Mouse (Mus musculus) limb, embryonic 11.5 days (tissue): ENCODE measurements around the gene Tmem185b. TPM values are rescaled to one million over a fixed set of nuclear protein-coding genes. Genes with fewer than 3 reads are reported as not detected.

Source experiments
- ATAC-seq: fragments of 200-750 bp; cut with Nextera tagmentation; 2 replicates; pipeline ENCODE4 v1.8.0; 2017; ENCODE audit warnings: low read depth; ENCODE audit not compliant: insufficient number of reproducible peaks, low FRiP score, low TSS enrichment
- DNase-seq: peaks from one replicate; pipeline ENCODE4 v3.0.0-alpha.2; 2015; ENCODE audit warnings: low spot score
- H3K27ac ChIP-seq: fragments of 300-500 bp; sonication (generic); replicated peaks from 2 replicates; pipeline ENCODE4 v1.5.1; 2014; ENCODE audit warnings: low read depth, mild to moderate bottlenecking, low read length
- H3K27me3 ChIP-seq: fragments of 300-500 bp; sonication (generic); 2 replicates; pipeline ENCODE4 v1.6.1; 2014; ENCODE audit warnings: mild to moderate bottlenecking, low read length, mixed read lengths; ENCODE audit not compliant: control insufficient read depth, insufficient read depth
- H3K36me3 ChIP-seq: fragments of 300-500 bp; sonication (generic); 2 replicates; pipeline ENCODE4 v1.6.1; 2014; ENCODE audit warnings: mild to moderate bottlenecking, low read length, moderate library complexity, mixed read lengths; ENCODE audit not compliant: control insufficient read depth, insufficient read depth
- H3K4me1 ChIP-seq: fragments of 300-500 bp; sonication (generic); 2 replicates; pipeline ENCODE4 v1.6.1; 2014; ENCODE audit warnings: low read length, mixed read lengths; ENCODE audit not compliant: control insufficient read depth, insufficient read depth
- H3K4me2 ChIP-seq: fragments of 300-500 bp; sonication (generic); 2 replicates; pipeline ENCODE4 v1.6.1; 2014; ENCODE audit warnings: low read depth, mild to moderate bottlenecking, moderate library complexity; ENCODE audit not compliant: severe bottlenecking
- H3K4me3 ChIP-seq: fragments of 300-500 bp; sonication (generic); 2 replicates; pipeline ENCODE4 v1.5.1; 2014; ENCODE audit warnings: low read depth, low read length
- H3K9ac ChIP-seq: fragments of 300-500 bp; sonication (generic); 2 replicates; pipeline ENCODE4 v1.6.1; 2014; ENCODE audit warnings: mild to moderate bottlenecking, low read length
- H3K9me3 ChIP-seq: fragments of 300-500 bp; sonication (generic); 2 replicates; pipeline ENCODE4 v1.6.1; 2016; ENCODE audit warnings: low read length; ENCODE audit not compliant: control insufficient read depth
- WGBS: fragments of 180-500 bp; shearing (Covaris S2); extraction: QIAGEN DNeasy Blood & Tissue Kit; methylation state at CpG from one replicate; pipeline ENCODE4 v1.1.7; 2014; 5-methylcytosine and 5-hydroxymethylcytosine counted together
- polyA plus RNA-seq: library from polyadenylated mRNA; unstranded; fragments of >200 nt; fragmentation: Nextera tagmentation; extraction: Ambion mirVana; gene quantifications from 2 replicates; pipeline ENCODE4 v1.2.1, GENCODE M21; 2014

Tmem185b gene
- polyA plus RNA-seq, 1 experiment from 2014 or later = 24.2 TPM

DNA sequence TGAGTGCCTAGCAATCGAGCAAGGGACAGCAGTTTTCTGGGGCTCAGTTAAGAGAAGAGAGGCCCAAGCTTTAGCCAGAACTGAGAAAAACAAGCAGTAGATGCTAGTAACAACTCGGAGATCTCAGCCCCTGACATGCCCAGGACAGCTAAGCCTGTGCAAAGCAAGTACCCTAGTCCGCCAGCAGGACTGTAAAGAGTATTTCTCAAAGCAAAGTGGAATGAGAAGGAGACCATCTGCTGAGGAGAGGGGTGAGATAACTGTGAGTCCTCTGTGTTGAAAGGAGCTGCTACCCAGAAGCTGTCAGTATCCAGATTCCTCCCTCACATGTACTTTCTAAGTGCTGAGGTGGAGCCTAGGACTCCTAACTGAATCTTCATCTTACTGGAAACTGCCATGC, 20.5 kb downstream of the Tmem185b start:
- H3K9ac ChIP-seq = no peak overlapping the region

DNA sequence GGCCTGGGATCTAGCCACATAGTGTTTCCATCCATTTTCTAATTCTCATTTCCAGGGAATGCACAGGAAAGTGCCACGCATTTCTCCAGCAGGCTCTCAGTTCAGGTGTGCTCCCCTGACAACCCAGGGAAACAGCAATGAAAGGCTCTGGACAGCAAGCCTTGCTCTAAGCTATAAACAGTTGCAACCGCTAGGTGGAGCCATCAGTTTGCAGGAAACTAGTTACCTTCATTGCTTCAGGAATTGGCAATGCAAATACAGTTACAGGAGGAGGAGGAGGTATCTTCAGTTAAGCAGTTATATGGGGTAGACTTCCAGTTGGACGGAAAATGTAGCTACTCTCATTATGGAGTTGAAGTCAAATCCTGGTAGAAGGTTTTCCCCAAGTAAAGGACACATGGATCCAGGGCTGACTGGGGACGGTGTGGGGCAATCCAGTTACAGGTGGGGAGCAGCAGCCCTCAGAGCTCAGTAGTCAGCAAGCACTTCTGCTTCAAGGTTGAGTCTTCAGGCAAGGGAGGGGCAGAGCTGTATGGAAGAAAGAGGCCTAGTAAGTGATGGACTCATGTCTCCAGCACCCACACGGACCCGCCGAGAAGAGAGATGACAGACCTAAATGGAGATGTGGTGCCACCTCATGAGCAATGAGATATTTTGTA, 22.8 kb downstream of the Tmem185b start:
- 72% methylated on average over 7 of the region's 7 CpGs for WGBS
- Histone ChIP-seq H3K4me2 (no peak overlapping the region), H3K9ac (no peak overlapping the region), H3K9me3 (no peaks in the 10 kb centered on the region), H3K36me3 (no peaks in the 10 kb centered on the region; the same call in 1 of the 2 replicates), H3K4me1 (no peaks in the 10 kb centered on the region), H3K27ac (no peak overlapping the region), H3K4me3 (no peak overlapping the region), H3K27me3 (no peaks in the 10 kb centered on the region)
- DNase-seq (peak; percentile 78), ATAC-seq (0 out of 2 replicates have a peak, but pooled peaks have one; percentile 39)

More for the DNA sequence above, 20.5 kb downstream of the Tmem185b start:
- 86% methylated on average over 3 of the region's 3 CpGs for WGBS
- Histone ChIP-seq H3K4me1 (no peaks in the 10 kb centered on the region), H3K27me3 (no peaks in the 10 kb centered on the region), H3K27ac (no peak overlapping the region), H3K9me3 (no peaks in the 10 kb centered on the region), H3K4me3 (no peak overlapping the region), H3K36me3 (no peaks in the 10 kb centered on the region; the same call in 1 of the 2 replicates), H3K4me2 (no peak overlapping the region)
- ATAC-seq (no peak), DNase-seq (peak; percentile 17)

DNA sequence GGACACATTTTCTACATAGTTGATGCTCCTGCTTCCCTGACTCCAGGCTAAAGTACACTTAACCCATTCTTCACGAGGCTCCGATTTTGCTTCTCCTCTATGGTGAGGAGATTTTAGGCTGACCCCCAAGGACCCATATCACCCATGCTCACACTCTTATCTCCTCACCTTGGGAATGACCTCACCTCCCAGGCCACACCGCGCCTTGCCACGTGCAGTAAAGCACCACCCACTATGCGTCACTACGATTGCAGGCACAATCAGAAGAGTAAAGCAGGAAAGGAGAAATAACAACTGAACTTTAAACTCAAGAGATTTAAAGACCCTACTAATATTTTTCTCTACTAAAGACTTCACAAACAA, 23.3 kb downstream of the Tmem185b start:
- WGBS = 88% methylated on average over 7 of the region's 7 CpGs
- H3K4me1 ChIP-seq = no peaks in the 10 kb centered on the region
- no peaks in the 10 kb centered on the region for H3K27me3 ChIP-seq
- ATAC-seq = no peak
- no peak overlapping the region for H3K9ac ChIP-seq
- no peak overlapping the region for H3K4me3 ChIP-seq
- no peaks in the 10 kb centered on the region for H3K9me3 ChIP-seq
- no peak for DNase-seq
- H3K27ac ChIP-seq = no peak overlapping the region
- no peak overlapping the region for H3K4me2 ChIP-seq
- H3K36me3 ChIP-seq = no peaks in the 10 kb centered on the region; the same call in 1 of the 2 replicates

DNA sequence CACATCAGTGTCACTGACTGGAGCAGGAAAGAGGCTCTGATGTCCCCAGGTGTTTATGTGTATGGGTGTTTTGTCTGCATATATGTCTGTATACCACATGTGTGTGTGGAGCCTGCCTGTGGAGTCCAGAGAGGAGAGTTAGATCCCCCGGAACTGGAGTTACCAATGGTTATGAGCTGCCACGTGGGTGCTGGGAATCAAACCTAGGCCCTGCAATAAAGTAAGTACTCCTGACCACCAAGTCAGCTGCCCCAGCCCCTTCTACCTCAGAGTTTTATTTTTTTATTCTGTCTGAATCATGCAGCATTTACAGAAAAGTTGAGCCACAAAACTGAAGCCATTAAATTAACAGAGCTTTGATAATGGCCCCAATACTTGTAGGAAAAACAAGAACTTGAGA, 24.1 kb downstream of the Tmem185b start:
- no peak for ATAC-seq

GRCm38 (mm10) chr1:119551651-119552050, 25.7 kb downstream of the Tmem185b start:
- H3K4me2 ChIP-seq = no peak overlapping the region
- no peaks in the 10 kb centered on the region for H3K9me3 ChIP-seq
- ATAC-seq = no peak
- no peaks in the 10 kb centered on the region for H3K27me3 ChIP-seq
- H3K9ac ChIP-seq = no peak overlapping the region
- no peaks in the 10 kb centered on the region; the same call in 1 of the 2 replicates for H3K36me3 ChIP-seq
- H3K4me1 ChIP-seq = no peaks in the 10 kb centered on the region
- H3K27ac ChIP-seq = no peak overlapping the region
- peak; percentile 10 for DNase-seq
- 91% methylated on average over 1 of the region's 1 CpGs for WGBS
- no peak overlapping the region for H3K4me3 ChIP-seq

More for the DNA sequence above, 24.1 kb downstream of the Tmem185b start:
- Histone ChIP-seq H3K9ac (no peak overlapping the region), H3K27ac (no peak overlapping the region), H3K4me3 (no peak overlapping the region), H3K27me3 (no peaks in the 10 kb centered on the region), H3K4me1 (no peaks in the 10 kb centered on the region), H3K9me3 (no peaks in the 10 kb centered on the region), H3K36me3 (no peaks in the 10 kb centered on the region; the same call in 1 of the 2 replicates), H3K4me2 (no peak overlapping the region)
- 92% methylated on average over 2 of the region's 2 CpGs for WGBS
- DNase-seq = no peak

GRCm38 (mm10) chr1:119555651-119556050, 29.7 kb downstream of the Tmem185b start:
- Histone ChIP-seq H3K4me2 (no peak overlapping the region), H3K9me3 (no peaks in the 10 kb centered on the region), H3K4me3 (no peak overlapping the region), H3K4me1 (no peaks in the 10 kb centered on the region), H3K27ac (no peak overlapping the region), H3K27me3 (no peaks in the 10 kb centered on the region), H3K9ac (no peak overlapping the region), H3K36me3 (no peaks in the 10 kb centered on the region)
- ATAC-seq (no peak), DNase-seq (no peak)
- WGBS = 86% methylated on average over 5 of the region's 5 CpGs

DNA sequence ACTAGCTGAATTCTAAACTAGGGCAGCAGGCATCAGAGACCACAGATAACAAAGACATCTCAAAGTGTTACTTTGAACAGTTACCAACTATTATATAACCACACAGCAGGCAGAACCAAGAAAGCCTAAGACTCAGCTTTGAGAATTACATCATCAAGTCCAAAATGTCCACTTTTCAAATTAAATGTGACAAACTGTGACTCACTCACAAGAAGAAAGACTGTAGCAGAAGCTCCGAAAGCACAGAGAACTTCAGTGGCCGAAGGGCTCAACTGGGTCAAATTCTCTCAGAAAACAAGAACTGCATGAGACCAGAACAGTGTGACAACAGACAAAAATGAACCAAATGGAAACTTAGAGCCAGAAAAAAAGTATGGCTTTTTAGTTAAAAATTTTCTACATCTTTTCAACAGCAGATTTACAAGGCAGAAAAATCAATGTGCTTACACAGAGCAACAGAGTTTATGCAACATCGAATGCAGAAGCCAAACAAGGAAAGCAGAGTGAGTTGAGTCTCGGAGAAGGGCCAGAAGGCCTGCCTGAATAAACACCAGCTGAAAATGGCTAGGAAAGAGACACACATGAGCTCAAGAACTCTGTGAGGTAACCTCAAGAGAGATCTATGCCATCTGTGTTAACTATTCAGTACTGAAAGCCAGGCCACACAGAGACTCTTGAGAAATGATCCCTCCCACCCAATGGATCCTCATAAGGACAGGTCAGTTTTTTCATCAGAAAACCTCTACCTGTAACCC, 31.9 kb downstream of the Tmem185b start:
- Histone ChIP-seq H3K4me1 (no peaks in the 10 kb centered on the region), H3K4me3 (no peak overlapping the region), H3K27ac (no peak overlapping the region), H3K36me3 (no peaks in the 10 kb centered on the region), H3K9me3 (no peaks in the 10 kb centered on the region), H3K9ac (no peak overlapping the region), H3K27me3 (no peaks in the 10 kb centered on the region), H3K4me2 (no peak overlapping the region)
- no peak for ATAC-seq
- 95% methylated on average over 4 of the region's 4 CpGs for WGBS
- DNase-seq = peak; percentile 2

DNA sequence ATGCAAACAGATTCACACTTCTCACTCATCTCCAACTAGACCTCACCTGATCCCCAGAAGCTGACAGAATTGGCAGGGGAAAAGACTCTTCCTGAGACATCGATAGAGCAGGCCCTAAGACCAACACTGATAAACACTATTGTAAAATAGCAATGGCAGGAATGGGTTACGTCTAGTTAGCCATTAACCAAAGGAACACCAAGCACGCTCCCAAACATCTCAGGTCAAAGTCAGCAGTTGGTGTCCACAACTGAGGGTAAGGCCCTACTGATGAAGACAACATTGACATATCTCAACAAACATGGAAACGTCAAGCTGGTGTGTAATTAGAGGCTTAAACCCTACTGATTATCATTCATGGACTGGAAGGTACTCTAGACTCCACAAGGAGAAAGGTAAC, 39.6 kb downstream of the Tmem185b start:
- ATAC-seq (no peak), DNase-seq (no peak)
- H3K27me3 ChIP-seq = no peaks in the 10 kb centered on the region
- H3K4me1 ChIP-seq = no peaks in the 10 kb centered on the region
- H3K36me3 ChIP-seq = no peaks in the 10 kb centered on the region
- H3K9ac ChIP-seq = no peak overlapping the region
- no peaks in the 10 kb centered on the region for H3K9me3 ChIP-seq
- no peak overlapping the region for H3K27ac ChIP-seq
- H3K4me2 ChIP-seq = no peak overlapping the region
- 92% methylated on average over 4 of the region's 4 CpGs for WGBS
- no peak overlapping the region for H3K4me3 ChIP-seq
